Mouse (Mus musculus): ENCODE measurements around the gene Serpinf1. TPM values are rescaled to one million over a fixed set of nuclear protein-coding genes. Genes with fewer than 3 reads are reported as not detected.

Gene Serpinf1
- total RNA-seq (2015) (99.9 and 117 TPM in 2 replicates), total RNA-seq (2017) (70.7 and 92.3 TPM in 2 replicates)

GRCm38 (mm10) chr11:75422013-75422792 is at the start of gene Serpinf1:
Serpinf1 (minus strand) TSS chr11:75422701.
- peak; percentile 34; the same call in 1 of the 2 replicates for ATAC-seq (replicated peaks; ENCODE audit: poor library complexity)

- ATAC-seq (replicated peaks; ENCODE audit: poor library complexity), result peak; percentile 32; the same call in 1 of the 2 replicates
These were observed 48.2 kb upstream of the Serpinf1 start for GRCm38 (mm10) chr11:75470675-75471074.

- ATAC-seq (replicated peaks; ENCODE audit: poor library complexity), result no peak
These were observed 46.8 kb upstream of the Serpinf1 start for GRCm38 (mm10) chr11:75469261-75469660.

DNA sequence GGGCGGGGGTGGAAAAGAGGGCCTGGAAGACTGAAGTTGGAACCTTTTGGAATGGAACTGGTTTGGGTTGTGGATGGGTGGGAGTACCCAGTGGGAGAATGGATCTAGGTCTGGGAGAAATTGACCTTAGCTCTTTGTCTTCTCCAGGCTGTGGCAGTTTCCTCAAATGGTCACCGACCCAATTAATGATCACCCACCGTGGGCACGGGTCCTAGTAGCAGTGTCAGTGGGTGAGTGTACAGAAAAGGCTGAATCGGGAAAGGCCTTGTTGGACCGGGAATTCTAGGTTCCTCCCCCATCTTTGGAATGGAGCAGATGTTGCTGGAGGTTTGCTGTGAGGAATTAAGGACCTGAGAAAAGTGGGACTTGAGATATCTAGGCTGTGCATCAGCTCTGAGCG is 45.9 kb upstream of the Serpinf1 start:
- no peak for ATAC-seq (replicated peaks; ENCODE audit: poor library complexity)

DNA sequence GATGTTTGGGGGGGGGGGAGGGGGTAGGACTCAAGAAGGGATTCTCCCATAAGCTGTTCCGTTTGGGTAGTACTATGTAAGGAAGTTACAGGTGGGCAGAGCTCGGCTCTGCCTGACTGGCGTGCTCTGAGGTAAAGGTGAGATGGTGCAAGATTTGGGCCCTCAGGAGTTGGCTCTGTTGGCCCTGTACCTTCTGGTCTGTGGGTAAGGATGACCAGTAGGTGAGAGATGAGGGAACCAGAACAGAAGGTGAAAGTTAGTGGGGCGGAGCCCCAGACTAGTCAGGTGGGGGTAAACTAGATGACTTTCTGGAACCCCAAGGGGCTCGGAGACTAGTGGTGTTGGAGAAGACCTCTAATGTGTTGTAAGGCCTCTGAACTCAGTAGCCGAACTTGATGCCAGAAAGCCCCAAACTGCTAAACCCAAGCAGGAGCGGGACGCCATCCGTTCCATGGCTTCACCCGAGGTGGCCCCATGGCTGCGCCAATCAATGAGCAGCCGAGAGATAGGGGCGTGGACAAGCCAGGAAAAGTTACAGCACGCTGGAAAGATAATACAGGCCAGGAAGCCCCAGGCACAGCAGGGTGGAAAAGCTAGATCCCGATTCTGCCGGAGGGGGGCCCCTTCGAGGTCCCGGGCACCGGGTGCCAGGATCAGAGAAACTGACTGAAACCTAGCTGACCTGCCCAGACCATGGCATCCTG is 45.2 kb upstream of the Serpinf1 start:
- peak; percentile 76 for ATAC-seq (replicated peaks; ENCODE audit: poor library complexity)

GRCm38 (mm10) chr11:75466731-75467505 is 44.4 kb upstream of the Serpinf1 start:
- ATAC-seq (replicated peaks; ENCODE audit: poor library complexity), result no peak

GRCm38 (mm10) chr11:75465051-75465450 is 42.5 kb upstream of the Serpinf1 start:
- ATAC-seq (replicated peaks; ENCODE audit: poor library complexity), result no peak

DNA sequence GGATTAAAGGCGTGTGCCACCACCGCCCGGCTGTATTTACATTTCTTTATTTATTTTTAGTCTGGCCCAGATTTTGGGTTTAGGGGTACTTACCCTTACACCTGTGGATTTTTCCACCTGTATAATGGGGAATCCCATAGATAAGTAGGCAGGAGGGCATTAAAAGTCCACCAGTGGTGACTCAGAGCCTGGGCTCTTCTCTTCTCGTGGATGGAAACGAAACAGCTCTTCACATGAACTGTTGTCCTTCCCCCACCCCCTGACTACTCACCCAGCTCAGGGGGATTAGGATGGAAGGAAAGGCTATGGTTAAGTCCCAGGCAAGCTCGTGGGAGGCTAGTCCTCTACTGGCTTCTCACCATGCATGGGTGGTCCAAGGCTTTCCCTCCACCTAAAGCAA is 41.9 kb upstream of the Serpinf1 start:
- no peak for ATAC-seq (replicated peaks; ENCODE audit: poor library complexity)

GRCm38 (mm10) chr11:75463624-75464023 is 41.1 kb upstream of the Serpinf1 start:
- ATAC-seq (replicated peaks; ENCODE audit: poor library complexity), result no peak

GRCm38 (mm10) chr11:75462865-75463336 is 40.4 kb upstream of the Serpinf1 start:
- 0 out of 2 replicates have a peak, but pooled peaks have one; percentile 7 for ATAC-seq (replicated peaks; ENCODE audit: poor library complexity)

DNA sequence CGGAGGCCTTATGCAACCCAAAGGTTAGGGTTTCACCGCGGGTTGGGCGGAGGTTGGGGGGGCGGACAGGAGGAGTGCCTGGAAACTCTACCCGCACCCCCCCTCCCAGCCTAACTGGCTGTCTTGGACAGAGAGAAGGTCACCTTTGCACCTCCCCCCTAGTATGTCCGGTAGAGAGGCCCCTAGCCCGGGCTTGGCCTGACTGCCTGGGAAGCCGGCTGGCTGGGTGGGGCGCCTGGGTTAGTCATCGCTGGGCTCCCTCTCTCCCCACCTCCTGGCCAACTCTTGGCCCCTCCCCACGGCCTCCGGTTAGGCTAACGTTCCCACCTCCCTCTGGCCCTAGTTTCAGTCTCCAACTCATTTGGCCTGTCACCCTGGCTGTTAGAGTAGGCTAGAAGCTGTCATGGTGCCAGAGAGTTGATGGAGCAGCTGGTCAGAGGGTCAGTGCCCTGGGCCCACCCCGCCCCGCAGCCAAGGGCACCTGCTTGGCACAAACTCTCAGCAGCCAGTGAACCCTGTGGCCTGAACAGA is 39.8 kb upstream of the Serpinf1 start:
- peak; percentile 21; the same call in 1 of the 2 replicates for ATAC-seq (replicated peaks; ENCODE audit: poor library complexity)

- no peak for ATAC-seq (replicated peaks; ENCODE audit: poor library complexity)
These were observed 39.3 kb upstream of the Serpinf1 start for GRCm38 (mm10) chr11:75461743-75462252.

DNA sequence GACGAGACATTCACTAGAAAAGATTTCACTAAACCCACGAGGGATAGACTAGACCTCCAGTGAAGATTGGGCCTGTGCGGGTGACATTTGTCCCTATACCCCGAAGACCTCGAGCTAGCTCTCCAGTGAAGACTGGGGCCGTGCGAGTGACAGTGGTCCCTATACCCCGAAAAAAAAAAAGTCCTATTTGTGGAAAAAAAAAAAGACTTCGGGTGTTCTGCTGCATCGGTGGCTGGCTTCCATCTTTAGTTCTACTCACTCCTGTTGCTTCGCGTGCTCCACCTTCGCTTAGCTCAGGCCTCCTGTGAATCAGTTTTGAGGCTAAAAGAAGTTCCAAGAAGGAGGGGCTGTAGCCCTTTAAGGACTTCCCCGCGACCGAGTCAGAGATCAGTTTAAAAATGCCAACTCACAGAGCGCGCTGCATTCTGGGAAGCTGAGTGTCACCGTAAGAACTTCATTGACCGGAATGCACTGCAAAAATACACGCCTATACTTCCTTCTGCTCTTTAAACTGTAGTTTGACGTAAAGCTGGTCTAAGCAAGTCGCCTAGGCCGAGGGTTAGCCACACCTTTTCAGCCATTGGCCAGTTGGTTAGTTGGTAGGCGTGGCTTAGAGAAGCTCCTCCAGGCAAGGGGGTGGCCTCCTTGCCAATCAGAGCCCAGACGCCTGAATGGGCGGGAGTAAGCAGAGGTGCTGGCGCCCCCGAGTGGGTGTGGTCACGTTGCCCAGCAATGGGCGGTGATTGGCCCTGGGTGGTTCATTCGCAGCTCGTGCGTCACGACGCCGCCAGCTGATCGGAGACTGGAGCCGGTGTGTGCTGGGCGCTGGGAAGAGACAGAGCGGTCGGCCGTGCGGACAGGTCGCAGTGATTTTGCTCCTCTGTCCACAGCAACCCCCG is 38.6 kb upstream of the Serpinf1 start, which contains the start of gene Tlcd2:
Gene Tlcd2, plus strand, starts transcription at position 872 of the 899 bp plus-strand sequence.
- peak; percentile 75 for ATAC-seq (replicated peaks; ENCODE audit: poor library complexity)

GRCm38 (mm10) chr11:75460103-75460843 is 37.8 kb upstream of the Serpinf1 start:
- peak; percentile 51 for ATAC-seq (replicated peaks; ENCODE audit: poor library complexity)

GRCm38 (mm10) chr11:75459751-75460102 is 37.2 kb upstream of the Serpinf1 start:
- no peak for ATAC-seq (replicated peaks; ENCODE audit: poor library complexity)

DNA sequence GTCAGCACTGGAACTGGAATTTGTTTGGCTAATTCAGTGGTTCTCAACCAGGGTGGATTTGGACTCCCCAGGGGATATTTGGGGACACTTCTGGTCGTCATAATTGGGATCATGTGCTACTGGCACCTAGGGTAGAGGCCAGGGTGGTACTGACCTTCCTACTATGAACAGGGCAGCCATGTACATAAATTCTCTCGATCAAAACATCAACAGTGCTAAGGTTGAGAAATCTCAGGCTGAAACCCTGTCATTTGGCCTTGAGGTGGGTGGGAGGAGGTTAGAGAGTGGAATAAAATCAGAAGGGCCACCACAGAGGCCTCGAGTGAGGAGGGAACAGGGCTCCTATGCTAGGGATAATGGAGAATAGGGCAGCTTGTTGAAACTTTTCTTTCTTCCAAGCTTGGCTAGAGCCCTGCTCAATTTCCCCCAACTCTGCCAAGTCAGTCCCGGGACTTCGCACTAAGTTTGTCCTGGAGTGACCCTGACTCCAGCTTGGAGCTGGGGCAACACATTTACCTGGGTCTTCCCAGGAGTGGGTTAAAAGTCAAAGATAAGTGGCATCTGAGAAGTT is 36.7 kb upstream of the Serpinf1 start:
- ATAC-seq (replicated peaks; ENCODE audit: poor library complexity), result no peak

GRCm38 (mm10) chr11:75458628-75459041 is 36.1 kb upstream of the Serpinf1 start:
- no peak; the same call in 1 of the 2 replicates for ATAC-seq (replicated peaks; ENCODE audit: poor library complexity)

GRCm38 (mm10) chr11:75458169-75458568 is 35.7 kb upstream of the Serpinf1 start:
- no peak for ATAC-seq (replicated peaks; ENCODE audit: poor library complexity)
